Mouse (Mus musculus): Measurements from ENCODE around the gene Lrrc57. TPM values are rescaled to one million over a fixed set of nuclear protein-coding genes. Genes with fewer than 3 reads are reported as not detected.
"Not testable (repeated sequence)": the region's sequence is repeated elsewhere in the genome, so short reads cannot be mapped to it uniquely, and the experiment has no call there.

Gene Lrrc57
- total and polyA plus RNA-seq, 3 experiments, result 11.1 to 17.5 TPM; not detected in 1

- Histone ChIP-seq H3K79me2 (ENCODE audit: control insufficient read depth, insufficient read depth, low read length, poor library complexity) (peaks cover 57% of the 10 kb centered on the region), H3K27ac (ENCODE audit: control insufficient read depth, low read depth, low read length) (peak overlapping the region; percentile 91), H3K4me3 (ENCODE audit: control insufficient read depth in 1 of 2, insufficient read depth in 1 of 2, low read depth in 2 of 2, low read length in 2 of 2) (peak overlapping the region; percentile 3 to 35; a peak in 1 of 4 replicates), H3K4me1 (ENCODE audit: control insufficient read depth in 1 of 2, insufficient read depth in 2 of 2, low read length in 2 of 2) (peaks cover 14 to 26% of the 10 kb centered on the region in 2 experiments), H3K36me3 (ENCODE audit: control insufficient read depth in 1 of 2, insufficient read depth in 2 of 2, low read length in 2 of 2) (peaks cover 2 to 50% of the 10 kb centered on the region in 2 experiments; a peak in 3 of 4 replicates), H3K9ac (ENCODE audit: control insufficient read depth, low read depth, low read length, poor library complexity, severe bottlenecking) (peak overlapping the region; percentile 67)
- peak; percentile 77 for DNase-seq (ENCODE audit: low read depth, low spot score)
- not testable (repeated sequence) for H3K27me3 ChIP-seq (ENCODE audit: control insufficient read depth in 1 of 2, insufficient read depth in 2 of 2, low read length in 2 of 2); H3K9me3 ChIP-seq (replicated peaks; ENCODE audit: insufficient read depth, low read length)
- TF ChIP-seq TCF12 (IDR thresholded peaks at IDR 0.05; ENCODE audit: low read depth, low read length), result peak; percentile 44; the same call in 1 of the 2 replicates
- 0 out of 2 replicates have a peak, but pooled peaks have one; percentile 38 for TF ChIP-seq MYC (IDR thresholded peaks at IDR 0.05; ENCODE audit: low read depth, low read length)
- TF ChIP-seq MYB (IDR thresholded peaks at IDR 0.05; ENCODE audit: low read depth, low read length), result peak; percentile 71
- peak; percentile 51 to 65 for TF ChIP-seq EP300 (IDR thresholded peaks at IDR 0.05; ENCODE audit: low read depth in 1 of 2, low read length in 2 of 2)
- peak; percentile 88 for TF ChIP-seq TBP (IDR thresholded peaks at IDR 0.05; ENCODE audit: low read depth, low read length)
- TF ChIP-seq ETS1 (IDR thresholded peaks at IDR 0.05; ENCODE audit: low read depth, low read length), result peak; percentile 17; the same call in 1 of the 2 replicates
- TF ChIP-seq MXI1 (IDR thresholded peaks at IDR 0.05; ENCODE audit: low read depth, low read length), result 0 out of 2 replicates have a peak, but pooled peaks have one; percentile 29
- peak; percentile 72 for TF ChIP-seq SIN3A (IDR thresholded peaks at IDR 0.05; ENCODE audit: low read length)
- TF ChIP-seq GATA1 (IDR thresholded peaks at IDR 0.05; ENCODE audit: low read depth, low read length), result peak; percentile 32; the same call in 1 of the 2 replicates
Measured at GRCm38 (mm10) chr2:120564548-120565188, 44.7 kb downstream of the Lrrc57 start.

DNA sequence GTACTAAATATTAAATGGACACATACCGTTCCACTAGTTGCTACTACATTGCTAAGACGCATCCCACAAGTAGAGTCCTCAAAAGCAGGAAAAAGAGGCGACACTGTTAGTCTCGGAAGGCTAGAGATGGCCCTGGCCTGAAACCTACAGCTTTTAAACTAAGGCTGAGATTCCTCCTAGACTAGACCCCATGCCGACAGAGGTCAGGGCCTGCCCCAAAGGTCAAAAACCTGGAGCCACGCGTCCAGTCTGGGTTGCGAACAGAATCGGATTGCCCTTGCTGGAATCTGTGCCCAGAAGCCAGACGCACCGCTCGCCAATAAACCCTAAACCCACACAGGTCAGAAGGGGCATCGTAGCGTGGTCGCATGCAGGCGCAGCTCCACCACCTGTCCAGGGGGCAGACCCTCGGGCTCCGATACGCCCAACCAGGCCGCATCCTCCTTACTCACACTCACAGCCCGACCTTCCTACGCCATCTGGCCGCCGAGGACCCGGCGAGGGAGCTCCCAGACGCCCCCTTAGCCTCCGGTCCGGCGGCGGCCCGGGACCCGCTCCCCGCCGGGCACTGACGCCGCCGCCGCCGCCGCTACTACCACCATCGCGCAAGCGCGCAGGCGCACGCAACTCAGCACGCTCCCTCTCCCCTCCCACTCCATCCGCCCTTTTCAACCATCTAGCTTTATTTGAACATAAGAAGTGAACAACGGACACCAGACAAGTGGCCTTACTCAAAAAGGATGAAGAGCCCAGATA, 45.9 kb downstream of the Lrrc57 start, which contains the start of gene Zfp106:
Gene Zfp106 (minus strand): TSS at position 609 of the 756 bp plus-strand sequence.
- Histone ChIP-seq H3K4me3 (ENCODE audit: control insufficient read depth in 1 of 2, insufficient read depth in 1 of 2, low read depth in 2 of 2, low read length in 2 of 2) (peak within 1 kb of the TSS; percentile 88 to 97), H3K9ac (ENCODE audit: control insufficient read depth, low read depth, low read length, poor library complexity, severe bottlenecking) (peak within 1 kb of the TSS; percentile 97), H3K27ac (ENCODE audit: control insufficient read depth, low read depth, low read length) (peak within 1 kb of the TSS; percentile 91), H3K9me3 (replicated peaks; ENCODE audit: insufficient read depth, low read length) (no peaks in the 10 kb centered on the region), H3K36me3 (ENCODE audit: control insufficient read depth in 1 of 2, insufficient read depth in 2 of 2, low read length in 2 of 2) (peaks cover 2 to 49% of the 10 kb centered on the region in 2 experiments; a peak in 3 of 4 replicates), H3K27me3 (ENCODE audit: control insufficient read depth in 1 of 2, insufficient read depth in 2 of 2, low read length in 2 of 2) (no peaks in the 10 kb centered on the region), H3K4me1 (ENCODE audit: control insufficient read depth in 1 of 2, insufficient read depth in 2 of 2, low read length in 2 of 2) (peaks cover 14 to 23% of the 10 kb centered on the region in 2 experiments), H3K79me2 (ENCODE audit: control insufficient read depth, insufficient read depth, low read length, poor library complexity) (peaks cover 52% of the 10 kb centered on the region)
- DNase-seq (ENCODE audit: low read depth, low spot score), result peak; percentile 95
- TF ChIP-seq POLR2A (IDR thresholded peaks at IDR 0.05; ENCODE audit: control insufficient read depth in 1 of 2, insufficient read depth in 1 of 2, low read depth in 1 of 2, low read length in 2 of 2, poor library complexity in 1 of 2) (peak; percentile 81 to 91), USF1 (IDR thresholded peaks at IDR 0.05; ENCODE audit: low read depth, low read length) (0 out of 2 replicates have a peak, but pooled peaks have one; percentile 35), ZNF384 (IDR thresholded peaks at IDR 0.05; ENCODE audit: low read depth, low read length) (peak; percentile 60; the same call in 1 of the 2 replicates), CTCF (IDR thresholded peaks at IDR 0.05 in 2 of 3, conservative IDR thresholded peaks at IDR 0.05 in 1 of 3; ENCODE audit: control insufficient read depth in 1 of 3, insufficient read depth in 1 of 3, low read depth in 2 of 3, low read length in 3 of 3, poor library complexity in 1 of 3, severe bottlenecking in 1 of 3) (no peak), E2F4 (IDR thresholded peaks at IDR 0.05; ENCODE audit: borderline replicate concordance, low read depth, low read length) (no peak), ETS1 (IDR thresholded peaks at IDR 0.05; ENCODE audit: low read depth, low read length) (peak; percentile 67), KAT2A (conservative IDR thresholded peaks at IDR 0.05; ENCODE audit: low read depth, low read length) (peak; percentile 62; the same call in 1 of the 2 replicates), EP300 (IDR thresholded peaks at IDR 0.05; ENCODE audit: low read depth in 1 of 2, low read length in 2 of 2) (peak in 1 of 2 experiments; percentile 55; a peak in 2 of 4 replicates), NRF1 (IDR thresholded peaks at IDR 0.05; ENCODE audit: insufficient read depth, low read depth, low read length, poor library complexity, severe bottlenecking) (peak; percentile 90), MXI1 (IDR thresholded peaks at IDR 0.05; ENCODE audit: low read depth, low read length) (peak; percentile 71), TBP (IDR thresholded peaks at IDR 0.05; ENCODE audit: low read depth, low read length) (peak; percentile 83), NELFE (IDR thresholded peaks at IDR 0.05; ENCODE audit: low read depth, low read length) (peak; percentile 76), MYC (IDR thresholded peaks at IDR 0.05; ENCODE audit: low read depth, low read length) (peak; percentile 73), ELF1 (IDR thresholded peaks at IDR 0.05; ENCODE audit: low read depth, low read length) (0 out of 2 replicates have a peak, but pooled peaks have one; percentile 27), POLR2AphosphoS2 (IDR thresholded peaks at IDR 0.05; ENCODE audit: low read length) (peak; percentile 64; the same call in 1 of the 2 replicates), GATA1 (IDR thresholded peaks at IDR 0.05; ENCODE audit: low read depth, low read length) (0 out of 2 replicates have a peak, but pooled peaks have one; percentile 16), MAX (IDR thresholded peaks at IDR 0.05; ENCODE audit: low read length) (peak; percentile 50; the same call in 1 of the 2 replicates), UBTF (IDR thresholded peaks at IDR 0.05; ENCODE audit: borderline replicate concordance, insufficient read depth, low read depth, low read length) (no peak), BHLHE40 (IDR thresholded peaks at IDR 0.05; ENCODE audit: borderline replicate concordance, low read depth, low read length) (no peak), MYB (IDR thresholded peaks at IDR 0.05; ENCODE audit: low read depth, low read length) (peak; percentile 60; the same call in 1 of the 2 replicates), MEF2A (IDR thresholded peaks at IDR 0.05; ENCODE audit: extremely low read depth, insufficient replicate concordance, low read depth, low read length, poor library complexity, severe bottlenecking) (no peak), HCFC1 (IDR thresholded peaks at IDR 0.05; ENCODE audit: low read depth, low read length) (peak; percentile 91), MAFK (IDR thresholded peaks at IDR 0.05; ENCODE audit: borderline replicate concordance, low read depth, low read length) (no peak)

All from MEL (cell line).